Mouse (Mus musculus) heart, adult 2 months (tissue): Measurements from ENCODE around the gene Mybl2.

ENCODE experiments used
- CTCF ChIP-seq: fragments of 200-600 bp; IDR thresholded peaks from 2 replicates; pipeline ENCODE4 v1.8.1; 2022; ENCODE audit warnings: antibody characterized with exemption, mild to moderate bottlenecking, moderate library complexity
- EP300 ChIP-seq: fragments of 200-500 bp; IDR thresholded peaks from 2 replicates; pipeline ENCODE4 v1.6.1; 2011; ENCODE audit warnings: low read depth, low read length, control low read depth; ENCODE audit not compliant: insufficient read depth
- POLR2A ChIP-seq: fragments of 200-500 bp; IDR thresholded peaks from 2 replicates; pipeline ENCODE4 v1.6.1; 2011; ENCODE audit warnings: mild to moderate bottlenecking, low read depth, low read length, control low read depth; ENCODE audit not compliant: insufficient read depth

DNA sequence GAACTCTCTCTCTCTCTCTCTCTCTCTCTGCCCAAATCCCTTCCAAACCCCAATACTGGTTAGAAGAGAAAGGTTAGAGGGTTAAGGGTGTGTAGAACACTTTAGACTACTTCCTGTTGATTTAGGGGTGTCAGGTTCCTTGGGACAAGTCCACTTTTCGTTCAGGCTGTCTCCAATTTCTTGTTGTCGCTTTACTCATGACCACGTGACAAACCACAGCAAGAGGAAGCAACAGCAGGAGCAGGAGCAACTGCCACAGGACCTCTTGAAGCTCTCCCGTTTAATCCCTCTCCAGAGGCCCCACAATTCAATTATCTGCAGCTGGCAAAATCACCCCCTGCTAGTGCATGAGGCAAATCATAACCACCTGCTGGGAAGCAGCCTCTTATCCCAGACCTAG is 21.9 kb upstream of the Mybl2 start:
- TF ChIP-seq CTCF (no peak), POLR2A (no peak), EP300 (no peak)
